Mouse (Mus musculus) urinary bladder, adult 18-20 months (tissue): Measurements from ENCODE around the gene Ccdc8.

ENCODE experiments used
- DNase-seq, 2 experiments: peaks; one replicate each; pipeline ENCODE4 v3.0.0; 2022; ENCODE audit warnings: low spot score in 2 of 2, mixed read lengths in 2 of 2

The Ccdc8 gene

DNA sequence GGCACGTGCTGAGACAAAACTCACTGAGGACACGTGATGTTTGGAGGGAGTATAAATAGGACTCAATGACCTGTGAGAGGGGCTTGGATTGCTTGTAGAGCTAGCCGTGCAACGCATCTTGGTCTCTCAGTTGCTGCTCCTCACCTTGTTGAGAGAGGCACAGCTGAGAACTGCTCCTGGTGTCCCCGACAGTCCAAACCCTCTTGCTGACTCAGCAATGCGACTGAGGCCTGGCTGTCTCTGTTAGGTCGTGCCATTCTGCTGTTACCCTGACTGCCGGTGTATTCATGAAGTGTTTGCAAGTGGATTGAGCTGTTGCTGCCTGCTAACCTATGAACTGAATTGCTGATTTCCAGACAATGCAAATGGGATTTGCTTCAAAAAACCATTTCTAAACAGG lies 16.2 kb upstream of the Ccdc8 start:
- no peak for DNase-seq

DNA sequence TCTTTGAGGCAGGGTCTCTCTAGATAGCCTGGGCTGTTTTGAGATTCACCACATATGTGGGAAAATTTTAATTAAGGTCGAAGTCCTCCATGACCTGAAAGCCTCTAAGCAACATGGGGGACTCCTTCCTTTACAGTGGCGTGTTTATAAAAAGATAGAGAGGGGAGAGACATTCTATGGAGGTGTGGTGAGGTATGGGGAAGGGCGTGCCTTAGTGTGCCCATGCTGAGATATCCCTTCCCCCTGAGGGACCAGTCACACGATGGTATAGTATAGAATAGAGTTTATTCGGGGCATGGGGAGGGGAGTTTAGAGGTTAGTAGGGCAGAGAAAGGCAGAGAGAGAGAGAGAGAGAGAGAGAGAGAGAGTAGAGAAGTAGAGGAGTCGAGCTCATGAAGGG lies 14.3 kb upstream of the Ccdc8 start:
- DNase-seq: no peak

DNA sequence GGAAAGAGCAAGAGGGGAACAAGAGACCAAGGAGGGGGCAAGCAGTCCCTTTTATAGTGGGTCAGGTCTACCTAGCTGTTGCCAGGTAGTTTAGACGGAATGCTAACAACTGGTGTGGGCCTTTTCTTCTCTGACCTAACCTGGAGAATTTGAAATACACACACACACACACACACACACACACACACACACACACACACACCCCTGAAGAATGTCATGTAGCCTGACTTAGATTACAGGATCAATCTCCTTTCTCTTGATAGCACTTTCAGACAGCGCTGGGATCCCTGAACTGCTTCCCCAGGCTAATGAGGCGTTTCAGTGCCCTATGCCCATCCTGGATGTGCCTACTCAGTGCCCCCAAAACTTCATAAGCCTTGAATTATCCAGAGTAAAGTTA lies 13.9 kb upstream of the Ccdc8 start:
- no peak for DNase-seq

DNA sequence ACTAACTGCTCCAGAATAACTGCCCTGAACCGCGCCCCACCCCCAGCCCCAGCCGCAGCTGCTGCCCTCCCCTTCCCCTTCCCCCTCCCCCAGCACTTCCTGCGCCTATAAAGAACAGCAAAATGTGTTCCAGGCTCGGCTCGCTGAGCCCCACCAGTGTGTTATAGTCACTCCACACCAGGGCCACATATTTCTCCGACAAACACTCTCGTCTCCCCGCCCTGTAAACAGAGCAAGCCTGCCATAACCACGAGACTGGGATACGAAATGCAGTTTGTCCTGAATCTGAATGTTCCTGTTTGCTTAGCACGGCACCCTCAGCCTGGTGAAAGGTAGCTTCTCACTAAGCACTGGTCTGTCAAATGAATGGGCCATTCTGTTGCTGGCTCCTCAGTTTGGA lies 12.2 kb upstream of the Ccdc8 start:
- DNase-seq: peak in 1 of 2 experiments; percentile 53

DNA sequence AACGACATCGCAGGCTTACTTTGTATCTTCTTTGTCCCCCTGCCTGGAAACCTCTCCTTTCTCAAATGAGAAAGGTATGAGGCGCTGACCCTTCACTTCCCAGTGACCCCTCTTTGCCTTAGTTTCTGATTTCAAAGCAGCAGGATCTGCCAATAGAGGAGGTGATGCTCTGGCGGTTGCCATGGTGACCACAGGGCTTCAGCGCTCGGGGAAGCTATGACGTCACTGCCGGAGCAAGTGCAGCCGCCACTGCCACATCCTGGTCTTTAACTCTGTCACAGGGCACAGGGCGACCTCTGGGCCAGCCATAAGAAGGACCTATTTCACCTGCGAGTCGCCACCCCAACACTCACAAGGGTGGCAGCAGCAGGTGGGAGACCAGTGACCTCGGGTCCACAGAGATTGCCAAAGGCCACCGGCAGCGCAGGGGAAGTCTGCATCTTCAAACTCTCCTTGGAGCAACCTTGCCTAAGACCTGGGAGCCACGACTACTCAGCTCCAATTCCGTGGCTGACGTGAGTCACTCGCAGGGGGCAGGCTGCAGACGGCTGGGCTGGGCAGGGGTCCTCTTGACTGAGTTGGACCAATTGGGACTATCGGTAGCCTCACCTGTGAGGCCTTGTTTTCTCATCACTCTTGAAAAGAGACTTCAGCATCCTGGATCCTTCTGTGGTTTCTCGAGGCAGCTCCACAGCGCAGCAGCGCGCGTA lies 9.5 kb upstream of the Ccdc8 start, which contains the start of gene Gm42372:
Gm42372 (plus strand) TSS at position 228 of the 710 bp plus-strand sequence.
- DNase-seq: no peak

DNA sequence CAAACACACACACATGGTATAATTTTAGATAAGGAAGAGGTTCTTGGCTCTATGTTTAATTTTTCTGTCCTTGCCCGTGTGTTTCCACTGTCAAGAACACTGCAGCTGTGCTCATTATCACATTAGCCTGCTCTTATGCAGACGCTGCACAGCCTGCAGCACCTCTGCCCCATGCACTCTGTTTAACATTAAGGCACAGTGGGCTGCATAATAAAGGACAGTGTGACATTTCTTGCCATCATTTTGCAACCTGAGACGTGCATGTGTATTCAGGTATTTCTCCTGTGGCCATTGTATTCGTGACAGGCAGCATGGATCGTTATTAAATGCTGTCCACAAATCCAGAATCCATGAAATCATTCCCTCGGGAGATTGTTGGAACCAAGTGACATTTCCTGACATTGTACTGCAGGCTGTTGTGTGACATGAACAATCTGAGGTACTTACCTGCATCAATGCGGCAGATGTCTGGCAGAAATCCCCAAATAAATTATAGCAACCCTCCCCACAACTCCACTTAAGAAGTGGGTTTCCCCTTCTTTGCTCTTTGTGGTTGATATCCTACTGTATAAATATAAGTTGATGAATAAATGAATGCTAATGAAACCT lies 4.9 kb upstream of the Ccdc8 start:
- DNase-seq: no peak

DNA sequence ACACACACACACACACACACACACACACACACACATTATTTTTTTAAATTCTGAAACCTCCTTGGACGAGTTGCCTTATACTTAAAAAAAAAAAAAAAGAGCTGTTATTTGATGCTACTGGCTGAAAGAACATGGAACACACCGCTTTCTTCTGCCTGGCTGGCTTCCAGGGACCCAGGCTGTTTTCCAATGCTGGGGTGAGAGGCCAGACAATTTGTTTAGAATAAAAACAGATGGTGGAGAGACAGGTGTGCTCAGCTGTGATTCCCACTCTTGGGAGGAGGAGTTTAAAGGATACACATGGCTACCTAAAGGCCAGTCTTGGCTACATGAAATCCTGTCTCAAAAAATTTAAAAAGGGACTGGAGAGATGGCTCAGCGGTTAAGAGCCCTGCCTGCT lies 4.1 kb upstream of the Ccdc8 start:
- DNase-seq: no peak

DNA sequence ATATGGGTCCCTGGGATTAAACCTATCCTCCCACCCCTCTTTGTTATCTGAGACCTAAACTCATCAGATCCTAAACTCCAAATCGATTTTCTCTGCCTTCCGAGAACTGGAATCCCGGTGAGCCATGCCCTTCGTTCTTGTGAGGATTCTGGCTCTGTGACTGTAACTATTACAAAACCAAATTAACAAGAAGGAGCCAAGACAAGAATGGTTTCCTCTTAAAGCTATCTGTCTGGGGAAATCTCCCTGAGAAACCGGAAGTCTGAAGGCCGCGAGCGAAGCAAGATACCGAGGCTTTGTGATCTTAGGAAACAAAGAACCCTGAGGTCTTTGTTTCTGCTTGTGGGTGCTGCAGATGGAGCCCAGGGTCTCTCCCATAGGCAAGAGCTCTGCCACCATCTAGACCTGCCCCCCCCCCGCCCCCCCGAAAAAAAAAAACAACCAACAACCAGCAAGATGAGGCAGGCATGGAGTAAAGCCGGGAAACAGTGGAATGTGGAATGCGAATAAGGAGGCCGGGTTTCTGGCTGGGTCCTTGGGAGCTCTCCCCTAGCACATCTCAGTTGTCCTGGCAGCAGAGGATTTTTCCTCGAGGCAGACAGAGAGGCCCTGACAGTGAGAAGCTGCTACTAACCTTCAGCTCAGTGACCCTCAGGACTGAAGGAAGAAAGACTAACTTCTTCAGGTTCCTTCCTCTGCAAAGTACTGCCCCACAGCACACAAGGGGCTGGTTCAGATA lies 2.3 kb upstream of the Ccdc8 start:
- DNase-seq: no peak

DNA sequence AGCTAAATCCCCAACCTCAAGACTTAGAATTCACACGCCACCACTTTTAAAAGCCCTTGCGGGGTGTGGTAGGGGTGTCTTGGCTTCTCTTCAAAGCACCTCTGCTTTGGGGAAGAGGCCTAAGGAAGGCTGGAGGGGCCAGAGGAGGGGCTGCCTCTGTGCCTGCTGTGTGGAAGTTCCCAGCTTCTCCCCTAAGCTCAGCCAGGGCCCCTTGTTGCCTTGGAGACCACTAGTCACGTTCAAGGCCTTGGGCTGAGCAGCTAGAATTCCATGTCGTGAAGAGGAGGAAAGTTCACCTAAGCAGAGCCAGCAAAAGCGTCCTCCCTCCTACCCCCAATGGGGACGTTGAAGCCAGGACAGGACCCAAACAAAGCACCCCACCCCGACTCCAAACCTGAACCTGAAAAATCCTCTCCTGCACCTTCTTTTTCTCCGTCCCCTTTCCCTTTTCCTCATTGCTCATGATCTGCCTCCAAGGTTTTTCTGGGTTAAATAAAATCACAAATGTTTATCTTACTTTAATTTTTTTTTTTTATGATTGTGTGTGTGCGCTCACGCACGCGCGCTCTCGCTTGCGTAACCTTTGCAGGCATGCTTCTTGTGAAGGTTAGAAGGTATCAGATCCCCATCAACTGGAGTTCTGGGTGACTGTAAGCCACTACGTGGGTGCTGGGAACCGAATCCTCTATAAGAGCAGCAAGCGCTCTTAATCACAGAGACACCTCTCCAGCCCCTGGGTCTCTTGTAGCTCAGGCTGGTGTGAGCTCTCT lies 642 bp upstream of the Ccdc8 start:
- DNase-seq: no peak

DNA sequence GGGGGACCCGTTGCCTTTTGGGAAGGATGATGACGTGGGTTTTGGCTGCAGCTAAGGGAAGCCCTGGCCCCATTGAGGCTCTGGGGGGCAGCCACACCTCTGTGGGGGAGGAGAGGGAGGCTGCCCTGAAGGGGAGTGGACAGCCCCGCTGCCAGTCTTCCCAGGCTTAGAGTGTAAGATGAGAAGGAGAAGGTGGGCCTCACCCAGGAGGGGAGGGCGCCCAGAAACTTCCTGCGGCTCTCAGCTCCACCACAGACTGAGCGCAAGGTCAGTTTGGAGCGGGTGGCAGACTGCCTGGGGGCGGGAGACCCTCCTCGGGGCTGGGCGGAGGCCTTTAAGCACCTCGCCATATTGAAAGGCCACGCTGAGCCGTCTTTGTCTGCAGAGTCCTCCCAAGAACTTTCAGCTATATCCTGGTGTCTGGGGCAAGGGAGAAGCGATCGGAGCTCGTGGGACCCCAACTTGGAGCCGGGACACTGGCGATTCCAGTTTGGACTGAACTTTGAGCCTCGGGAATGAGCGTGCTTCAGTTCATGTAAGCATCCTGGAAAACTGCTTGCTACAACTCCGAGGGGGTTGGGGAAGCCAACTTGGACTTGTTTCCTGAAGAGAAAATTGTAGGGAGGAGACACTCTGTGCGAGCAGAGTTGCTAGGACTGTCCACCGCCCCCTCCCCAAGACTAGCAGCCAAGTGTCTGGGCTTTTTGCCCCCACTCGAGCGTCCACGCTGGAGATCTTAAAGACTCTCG lies 1.3 kb downstream of the Ccdc8 start:
- peak in 1 of 2 experiments; percentile 80 for DNase-seq

DNA sequence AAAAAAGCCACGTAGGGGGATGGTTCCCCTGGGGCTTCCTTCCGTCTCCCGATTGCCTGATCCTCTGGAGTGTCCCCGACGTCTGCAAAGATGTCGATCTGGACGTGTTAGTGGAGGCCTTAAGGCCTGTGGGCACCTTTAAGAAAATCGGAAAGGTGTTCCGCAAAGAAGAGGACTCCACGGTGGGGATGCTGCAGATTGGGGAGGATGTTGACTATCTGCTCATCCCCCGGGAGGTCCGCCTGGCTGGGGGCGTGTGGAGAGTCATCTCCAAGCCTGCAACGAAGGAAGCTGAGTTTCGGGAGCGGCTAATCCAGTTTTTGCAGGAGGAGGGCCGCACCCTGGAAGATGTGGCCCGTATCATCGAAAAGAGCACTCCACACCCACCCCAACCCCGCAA lies 1.9 kb downstream of the Ccdc8 start:
- DNase-seq: no peak

DNA sequence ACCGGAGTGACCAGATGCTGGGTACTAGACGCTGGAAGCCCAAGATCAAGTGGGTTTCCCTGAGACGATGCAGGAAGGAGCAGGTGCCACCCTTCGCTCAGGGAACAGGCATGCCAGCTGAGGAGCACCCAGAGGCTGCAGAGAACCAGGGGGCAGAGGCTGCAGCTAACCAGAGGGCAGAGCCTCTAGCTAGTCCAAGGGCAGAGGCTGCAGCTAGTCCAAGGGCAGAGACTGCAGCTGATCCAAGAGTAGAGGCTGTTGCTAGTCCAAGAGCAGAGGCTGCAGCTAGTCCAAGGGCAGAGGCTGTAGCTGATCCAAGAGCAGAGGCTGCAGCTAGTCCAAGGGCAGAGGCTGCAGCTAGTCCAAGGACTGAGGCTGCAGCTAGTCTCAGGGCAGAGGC lies 2.8 kb downstream of the Ccdc8 start:
- DNase-seq: no peak

DNA sequence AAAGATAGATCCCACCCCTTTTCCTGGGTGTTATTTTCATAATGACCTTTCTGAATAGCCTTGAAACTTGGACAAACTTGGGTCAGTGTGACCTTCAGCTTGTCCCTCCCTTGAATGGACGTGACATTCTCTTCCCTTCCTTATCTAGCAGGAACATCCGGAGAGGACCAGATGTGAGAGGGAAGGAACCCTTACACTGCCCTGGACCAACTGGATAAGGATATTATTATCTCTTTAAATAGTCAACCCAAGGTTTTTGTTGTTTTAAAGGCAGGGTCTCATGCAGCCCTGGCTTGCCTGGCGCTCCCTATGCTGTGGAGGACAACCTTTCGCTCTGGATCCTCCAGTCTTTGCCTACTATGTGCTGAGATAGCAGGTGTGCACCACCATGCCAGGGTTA lies 6.7 kb downstream of the Ccdc8 start:
- no peak for DNase-seq

DNA sequence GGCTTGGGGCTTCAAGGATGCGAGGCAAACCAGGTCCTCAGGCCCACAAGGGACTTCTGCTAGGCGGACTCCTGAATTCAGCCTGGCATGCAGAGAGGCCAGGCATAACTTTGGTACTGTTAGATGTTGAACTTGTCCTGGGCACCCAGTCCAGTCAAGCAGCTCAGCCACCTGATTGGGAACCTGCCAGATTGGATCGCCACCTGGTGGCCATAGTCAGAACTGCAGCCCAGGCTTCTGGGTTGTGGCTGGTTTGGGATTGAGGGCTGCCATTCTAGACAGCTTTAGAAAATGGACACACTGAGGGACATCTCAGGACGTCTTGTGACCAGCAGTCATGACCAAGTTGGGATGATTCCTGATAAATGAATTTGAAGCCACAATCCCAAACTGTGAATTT lies 7.1 kb downstream of the Ccdc8 start:
- peak; percentile 77 to 97 for DNase-seq

DNA sequence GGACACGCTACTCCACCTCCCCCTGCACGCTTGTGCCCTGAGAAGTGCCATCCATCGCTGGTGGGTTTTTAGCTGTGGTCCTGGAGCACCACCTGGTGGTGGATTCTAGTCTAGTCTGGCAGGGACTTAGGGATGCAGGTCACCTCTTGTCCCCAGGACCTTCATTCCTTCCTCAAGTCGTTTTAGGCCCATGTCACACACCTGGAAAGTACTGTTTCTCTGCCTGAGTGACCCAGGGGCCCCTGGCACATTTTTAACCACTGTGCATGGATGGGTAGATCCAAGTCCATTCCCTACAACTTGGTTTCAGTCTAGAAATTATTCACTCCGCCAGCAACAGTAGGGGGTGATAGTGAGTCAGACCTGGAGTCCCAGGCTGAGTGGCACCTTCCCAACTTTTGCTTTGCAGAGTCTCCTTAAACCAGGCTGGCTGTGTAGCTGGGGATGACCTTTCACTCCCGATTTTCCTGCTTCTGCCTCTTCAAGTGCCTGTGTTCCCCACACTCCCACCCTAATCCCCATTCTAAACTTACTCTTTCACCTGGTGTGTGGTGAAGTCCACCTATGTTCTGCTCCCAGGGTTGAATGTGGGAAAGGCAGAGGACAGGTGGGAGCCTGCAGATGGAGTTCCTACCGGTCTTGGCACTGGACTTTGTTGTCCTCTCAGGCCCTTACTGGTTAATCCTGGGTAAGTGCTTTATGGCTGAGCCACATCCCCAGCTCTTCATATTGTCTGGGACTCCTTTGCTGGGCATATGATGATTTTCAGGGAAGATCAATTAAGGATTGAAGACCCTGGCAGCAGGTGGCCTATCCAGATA lies 10.1 kb downstream of the Ccdc8 start:
- peak; percentile 42 to 59 for DNase-seq

DNA sequence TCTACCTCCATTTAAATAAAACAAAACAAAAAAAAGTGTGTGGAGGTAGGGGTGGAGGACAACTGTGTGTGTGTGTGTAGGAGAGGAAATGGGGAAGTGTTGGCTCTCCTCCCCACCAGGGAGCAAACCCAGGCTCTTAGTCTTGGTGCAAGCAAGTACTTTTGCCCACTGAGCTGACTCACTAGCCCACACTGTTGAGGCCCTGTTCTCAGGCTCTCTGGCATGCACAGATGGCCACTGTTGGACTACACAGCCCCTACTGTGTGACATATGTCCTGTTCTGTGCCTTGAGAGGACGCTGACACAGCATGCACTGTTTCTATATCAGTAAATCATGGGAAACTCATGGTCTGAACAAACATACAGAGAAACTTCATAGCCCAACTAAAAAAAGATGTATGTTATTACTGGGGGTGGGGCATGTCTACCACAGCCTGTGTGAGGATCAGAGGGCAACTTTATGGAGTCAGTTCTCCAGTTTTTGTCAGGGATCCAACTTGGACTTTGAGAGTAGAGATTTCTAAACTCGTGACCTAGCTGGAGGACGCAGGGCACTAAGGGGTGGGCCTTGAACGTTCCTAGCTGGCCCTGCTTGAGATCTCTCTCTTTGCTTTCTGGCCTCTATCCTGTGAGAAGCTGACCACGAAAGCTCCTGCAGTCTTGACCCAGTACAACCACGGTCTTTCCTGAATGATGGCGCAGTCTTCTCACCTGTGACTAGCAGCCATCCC lies 10.9 kb downstream of the Ccdc8 start:
- DNase-seq: no peak

DNA sequence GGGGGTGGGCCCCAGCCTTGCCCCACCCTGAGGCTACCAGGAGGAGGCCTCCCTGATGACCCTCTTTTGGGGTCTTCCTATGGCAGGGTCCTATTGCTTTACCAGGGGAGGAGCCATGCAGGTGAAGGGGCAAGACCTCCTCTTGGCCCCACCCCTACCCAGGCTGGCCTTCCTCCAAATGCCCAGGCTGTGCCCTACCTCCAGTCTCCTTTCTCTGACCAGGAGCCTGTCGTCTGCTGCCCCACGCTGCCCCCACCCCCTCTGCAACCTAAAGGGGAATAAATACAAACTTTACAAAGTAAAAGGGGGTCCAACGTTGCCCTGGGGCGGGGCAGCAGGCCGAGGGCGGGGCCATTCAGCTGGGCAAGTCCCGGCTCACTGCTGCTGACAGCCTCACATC lies 12.2 kb downstream of the Ccdc8 start:
- DNase-seq: no peak

DNA sequence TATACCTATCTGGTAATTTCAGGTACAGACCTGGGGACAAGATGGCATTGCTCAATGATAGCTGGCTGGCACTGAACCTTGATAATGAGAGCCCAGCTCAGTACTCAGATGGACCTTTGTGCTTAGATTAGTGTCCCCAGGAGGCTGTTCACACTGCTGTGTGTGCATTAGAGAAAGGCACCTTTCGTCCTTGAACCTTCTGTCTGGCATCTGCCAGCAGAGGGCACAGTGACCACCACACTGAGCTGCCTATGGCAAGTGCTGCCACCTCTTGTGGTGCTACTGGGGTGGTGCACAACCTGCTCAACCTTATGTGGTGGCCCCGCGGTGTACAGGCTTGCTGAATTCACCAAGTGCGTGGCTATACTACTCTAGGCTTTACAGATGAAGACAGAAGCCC lies 14.8 kb downstream of the Ccdc8 start:
- DNase-seq: no peak

DNA sequence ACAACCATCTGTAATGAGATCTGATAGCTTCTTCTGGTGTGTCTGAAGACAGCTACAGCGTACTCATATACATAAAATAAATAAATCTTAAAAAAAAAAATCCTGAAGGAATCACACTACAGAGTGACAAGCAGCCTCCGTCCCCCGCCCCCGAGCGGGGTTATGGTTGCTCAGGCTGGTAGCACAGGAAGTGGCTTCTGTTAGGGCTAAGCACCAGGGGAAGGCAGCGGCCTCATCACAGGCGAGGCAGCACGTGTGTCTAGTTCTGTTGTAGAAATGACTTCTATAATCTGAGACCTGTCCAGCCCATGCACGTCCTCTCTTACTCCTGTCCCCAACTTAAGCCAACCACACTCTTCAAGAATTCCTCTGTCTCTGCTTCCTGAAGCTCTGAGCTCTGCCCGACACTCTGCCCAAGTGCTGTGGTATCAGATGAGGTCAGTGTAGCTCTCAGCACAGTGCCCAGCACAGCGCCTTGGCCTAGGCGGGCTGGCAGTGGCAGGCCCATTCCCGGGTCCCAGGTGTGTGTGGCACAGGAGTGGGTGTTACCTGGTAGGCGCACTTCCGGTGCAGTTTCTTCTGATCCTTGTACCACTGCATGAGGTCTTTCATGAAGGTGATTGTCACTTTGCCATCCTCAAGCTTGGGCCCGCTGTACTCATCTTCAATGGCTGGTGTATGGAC lies 17.0 kb downstream of the Ccdc8 start:
- DNase-seq: no peak

DNA sequence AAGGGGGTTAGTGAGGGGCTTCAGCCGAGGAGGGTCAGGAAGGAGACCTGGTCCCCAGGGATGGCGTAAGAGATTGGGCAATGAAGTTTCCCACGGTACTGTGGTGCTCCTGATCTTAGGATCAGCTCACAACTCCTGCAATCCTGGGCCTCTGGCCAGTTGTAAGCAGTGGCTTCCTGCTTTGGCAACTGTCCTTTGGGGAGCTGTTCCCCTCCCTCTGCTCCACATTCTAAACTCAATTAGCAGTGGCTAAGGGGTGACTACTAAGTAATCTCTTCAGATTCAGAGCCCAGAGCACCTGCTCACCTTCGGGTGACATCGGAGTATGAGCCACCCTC lies 17.5 kb downstream of the Ccdc8 start:
- no peak for DNase-seq
